Mouse (Mus musculus) limb, embryonic 11.5 days (tissue): ENCODE measurements around the gene Gapvd1. TPM values are rescaled to one million over a fixed set of nuclear protein-coding genes. Genes with fewer than 3 reads are reported as not detected.
A peak's percentile ranks its signal among the peaks of the same experiment; 100 is the strongest.
"Not testable (repeated sequence)": the region's sequence is repeated elsewhere in the genome, so short reads cannot be mapped to it uniquely, and the experiment has no call there.

Source experiments
- ATAC-seq: fragments of 200-750 bp; cut with Nextera tagmentation; 2 replicates; pipeline ENCODE4 v1.8.0; 2017; ENCODE audit warnings: low read depth; ENCODE audit not compliant: insufficient number of reproducible peaks, low FRiP score, low TSS enrichment
- DNase-seq: peaks from one replicate; pipeline ENCODE4 v3.0.0-alpha.2; 2015; ENCODE audit warnings: low spot score
- H3K27ac ChIP-seq: fragments of 300-500 bp; sonication (generic); replicated peaks from 2 replicates; pipeline ENCODE4 v1.5.1; 2014; ENCODE audit warnings: low read depth, mild to moderate bottlenecking, low read length
- H3K27me3 ChIP-seq: fragments of 300-500 bp; sonication (generic); 2 replicates; pipeline ENCODE4 v1.6.1; 2014; ENCODE audit warnings: mild to moderate bottlenecking, low read length, mixed read lengths; ENCODE audit not compliant: control insufficient read depth, insufficient read depth
- H3K36me3 ChIP-seq: fragments of 300-500 bp; sonication (generic); 2 replicates; pipeline ENCODE4 v1.6.1; 2014; ENCODE audit warnings: mild to moderate bottlenecking, low read length, moderate library complexity, mixed read lengths; ENCODE audit not compliant: control insufficient read depth, insufficient read depth
- H3K4me1 ChIP-seq: fragments of 300-500 bp; sonication (generic); 2 replicates; pipeline ENCODE4 v1.6.1; 2014; ENCODE audit warnings: low read length, mixed read lengths; ENCODE audit not compliant: control insufficient read depth, insufficient read depth
- H3K4me2 ChIP-seq: fragments of 300-500 bp; sonication (generic); 2 replicates; pipeline ENCODE4 v1.6.1; 2014; ENCODE audit warnings: low read depth, mild to moderate bottlenecking, moderate library complexity; ENCODE audit not compliant: severe bottlenecking
- H3K4me3 ChIP-seq: fragments of 300-500 bp; sonication (generic); 2 replicates; pipeline ENCODE4 v1.5.1; 2014; ENCODE audit warnings: low read depth, low read length
- H3K9ac ChIP-seq: fragments of 300-500 bp; sonication (generic); 2 replicates; pipeline ENCODE4 v1.6.1; 2014; ENCODE audit warnings: mild to moderate bottlenecking, low read length
- H3K9me3 ChIP-seq: fragments of 300-500 bp; sonication (generic); 2 replicates; pipeline ENCODE4 v1.6.1; 2016; ENCODE audit warnings: low read length; ENCODE audit not compliant: control insufficient read depth
- WGBS: fragments of 180-500 bp; shearing (Covaris S2); extraction: QIAGEN DNeasy Blood & Tissue Kit; methylation state at CpG from one replicate; pipeline ENCODE4 v1.1.7; 2014; 5-methylcytosine and 5-hydroxymethylcytosine counted together
- polyA plus RNA-seq: library from polyadenylated mRNA; unstranded; fragments of >200 nt; fragmentation: Nextera tagmentation; extraction: Ambion mirVana; gene quantifications from 2 replicates; pipeline ENCODE4 v1.2.1, GENCODE M21; 2014

The Gapvd1 gene
- 93.2 and 102 TPM in 2 replicates for polyA plus RNA-seq

DNA sequence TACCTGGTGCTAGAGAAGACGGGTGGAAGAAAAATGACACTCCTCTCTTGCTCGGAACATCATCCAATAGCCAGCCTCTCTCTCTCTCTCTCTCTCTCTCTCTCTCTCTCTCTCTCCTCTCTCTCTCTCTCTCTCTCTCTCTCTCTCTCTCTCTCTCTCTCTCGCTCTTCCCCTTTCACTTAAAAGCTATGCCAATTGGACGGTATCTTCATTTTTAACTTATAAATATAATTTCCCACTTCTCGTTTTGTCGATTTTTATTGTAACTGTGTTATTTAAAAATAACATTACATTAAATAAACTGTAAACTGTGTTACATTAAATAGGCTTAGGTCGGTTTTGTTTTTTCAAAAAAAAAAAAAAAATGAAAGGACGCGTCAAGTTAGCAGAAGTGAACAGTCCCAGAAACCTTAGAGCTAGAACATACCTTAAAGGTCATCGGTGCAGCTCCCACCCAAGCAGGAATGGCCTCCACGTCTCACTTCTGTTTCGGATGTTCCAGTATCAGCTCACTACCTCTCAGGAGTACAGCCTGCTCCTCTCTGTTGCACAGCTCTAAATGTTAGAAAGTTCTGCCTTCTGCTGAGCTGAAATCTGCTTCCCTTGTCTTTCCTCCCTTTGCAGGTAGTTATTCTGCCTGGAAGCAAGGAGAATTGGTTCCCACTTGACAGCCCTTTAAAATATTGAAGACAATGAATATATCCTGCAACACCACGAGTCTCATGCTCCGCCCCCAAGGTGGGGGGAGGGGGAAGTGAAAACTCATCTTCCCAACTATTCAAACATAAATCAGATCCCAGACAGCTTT, at the start of gene Gapvd1:
Gene Gapvd1 (minus strand): TSS at position 682 of the 808 bp plus-strand sequence.
- Histone ChIP-seq H3K27ac (peak within 1 kb of the TSS; percentile 88), H3K4me3 (peak within 1 kb of the TSS; percentile 61), H3K27me3 (no peaks in the 10 kb centered on the region), H3K36me3 (no peaks in the 10 kb centered on the region), H3K4me1 (peaks cover 2% of the 10 kb centered on the region; the same call in 1 of the 2 replicates), H3K4me2 (peak within 1 kb of the TSS; percentile 67), H3K9ac (peak within 1 kb of the TSS; percentile 93), H3K9me3 (no peaks in the 10 kb centered on the region)
- ATAC-seq (no peak; the same call in 1 of the 2 replicates), DNase-seq (peak; percentile 52)
- WGBS = 4% methylated on average over 14 of the region's 14 CpGs

DNA sequence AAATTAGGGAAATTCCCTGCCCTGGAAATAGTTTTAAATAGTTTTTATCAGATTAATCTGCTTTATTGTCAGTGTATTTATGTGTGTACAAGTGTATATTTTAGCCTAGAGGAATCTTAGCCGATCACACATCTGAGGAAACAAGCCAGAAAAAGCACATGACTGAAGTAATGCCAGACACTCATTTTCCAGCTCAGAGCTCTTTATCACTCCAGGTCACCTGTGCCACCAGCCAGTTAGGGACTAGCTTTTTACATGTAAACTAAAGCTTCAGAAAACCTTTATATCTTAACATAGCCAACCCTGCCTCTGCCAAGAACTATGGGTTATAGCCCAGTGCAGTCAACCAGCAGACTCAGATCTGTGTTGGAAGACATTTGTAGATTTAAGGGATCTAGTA, 49.8 kb upstream of the Gapvd1 start:
- H3K36me3 ChIP-seq = 0 out of 2 replicates have a peak, but pooled peaks cover 2% of the 10 kb centered on the region
- ATAC-seq = no peak
- H3K4me2 ChIP-seq = no peak overlapping the region
- H3K4me3 ChIP-seq = no peak overlapping the region
- H3K27ac ChIP-seq = no peak overlapping the region
- H3K9me3 ChIP-seq = no peaks in the 10 kb centered on the region
- no peak overlapping the region for H3K9ac ChIP-seq
- no peak for DNase-seq
- WGBS = 89% methylated on average over 1 of the region's 1 CpGs
- no peaks in the 10 kb centered on the region for H3K27me3 ChIP-seq
- no peaks in the 10 kb centered on the region for H3K4me1 ChIP-seq

DNA sequence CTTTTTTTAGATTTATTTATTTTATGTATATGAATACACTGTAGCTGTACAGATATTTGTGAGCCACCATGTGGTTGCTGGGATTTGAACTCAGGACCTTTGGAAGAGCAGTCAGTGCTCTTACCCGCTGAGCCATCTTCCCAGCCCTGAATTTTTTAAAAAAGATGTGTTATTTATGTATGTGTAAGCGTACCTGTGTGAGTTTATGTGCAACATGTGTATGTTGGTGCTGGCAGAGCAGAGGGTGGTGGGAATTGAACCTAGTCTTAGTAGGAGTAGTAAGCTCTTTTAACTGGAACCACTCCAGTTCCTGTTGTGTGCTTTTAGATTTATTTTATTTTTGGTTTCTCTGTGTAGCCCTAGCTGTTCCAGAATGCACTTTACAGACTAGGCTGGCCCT, 49.1 kb upstream of the Gapvd1 start:
- no peaks in the 10 kb centered on the region for H3K9me3 ChIP-seq
- no peak overlapping the region for H3K9ac ChIP-seq
- DNase-seq (no peak), ATAC-seq (no peak)
- H3K4me1 ChIP-seq = no peaks in the 10 kb centered on the region
- no peaks in the 10 kb centered on the region for H3K27me3 ChIP-seq
- H3K27ac ChIP-seq = no peak overlapping the region
- WGBS = 96% methylated on average over 2 of the region's 2 CpGs
- H3K4me2 ChIP-seq = no peak overlapping the region
- no peak overlapping the region for H3K4me3 ChIP-seq
- 0 out of 2 replicates have a peak, but pooled peaks cover 2% of the 10 kb centered on the region for H3K36me3 ChIP-seq

DNA sequence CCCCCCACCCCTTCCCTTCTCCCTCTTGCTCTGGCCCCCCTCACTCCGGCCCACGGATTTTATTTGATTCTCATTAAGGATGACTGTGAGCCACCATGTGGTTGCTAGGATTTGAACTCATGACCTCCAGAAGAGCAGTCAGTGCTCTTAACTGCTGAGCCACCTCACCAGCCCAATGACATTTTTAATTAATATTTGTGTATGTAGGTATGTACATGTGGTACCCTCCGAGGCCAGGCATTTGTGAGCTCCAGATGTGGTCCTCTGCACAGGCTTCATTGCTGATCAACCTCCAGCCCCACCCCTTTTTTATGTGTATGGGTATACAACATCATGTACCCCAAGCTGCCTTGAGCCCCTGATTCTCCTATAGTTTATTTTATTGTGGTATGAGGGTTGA, 48.7 kb upstream of the Gapvd1 start:
- 65% methylated on average over 3 of the region's 3 CpGs for WGBS
- Histone ChIP-seq H3K27ac (no peak overlapping the region), H3K36me3 (0 out of 2 replicates have a peak, but pooled peaks cover 2% of the 10 kb centered on the region), H3K9me3 (no peaks in the 10 kb centered on the region), H3K4me2 (peak overlapping the region; percentile 17; the same call in 1 of the 2 replicates), H3K4me1 (no peaks in the 10 kb centered on the region), H3K9ac (no peak overlapping the region), H3K4me3 (no peak overlapping the region), H3K27me3 (no peaks in the 10 kb centered on the region)
- no peak for ATAC-seq
- DNase-seq = no peak

DNA sequence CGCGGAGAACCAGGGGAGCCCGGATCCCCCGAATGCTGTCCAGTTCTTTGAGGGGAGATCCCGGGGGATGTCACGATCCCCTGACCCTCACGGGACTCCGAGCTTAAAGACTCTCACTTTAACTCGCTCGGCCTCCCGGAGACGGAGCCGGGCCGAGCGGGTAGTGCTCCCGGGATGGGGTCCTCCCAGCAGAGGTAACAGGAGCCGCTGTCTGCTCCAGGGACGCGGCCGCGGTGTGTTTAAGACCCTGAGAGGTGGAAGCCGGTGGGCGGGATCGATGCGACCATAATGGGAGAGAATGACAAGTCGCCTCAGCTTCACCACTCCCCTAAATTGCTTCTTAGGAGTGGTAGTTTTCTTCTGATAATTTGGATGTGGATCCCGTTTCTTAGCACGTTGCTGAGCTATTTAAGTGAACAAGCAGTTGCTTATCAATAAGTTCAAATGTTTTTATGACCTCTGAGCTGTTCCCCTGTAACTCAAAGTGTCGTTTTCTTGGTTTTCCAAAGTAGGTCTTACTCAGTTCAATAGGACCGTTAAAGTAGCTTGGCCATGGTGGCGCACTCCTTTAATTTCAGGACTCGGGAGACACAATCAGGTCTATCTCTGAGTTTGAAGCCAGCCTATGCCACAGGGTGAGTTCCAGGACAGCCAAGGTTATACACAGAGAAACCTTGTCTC, 47.7 kb upstream of the Gapvd1 start:
- Histone ChIP-seq H3K4me2 (peak overlapping the region; percentile 76), H3K9ac (peak overlapping the region; percentile 74), H3K27ac (peak overlapping the region; percentile 70; the same call in 1 of the 2 replicates), H3K4me3 (peak overlapping the region; percentile 69)
- not testable (repeated sequence) for H3K27me3 ChIP-seq, H3K9me3 ChIP-seq, H3K4me1 ChIP-seq, H3K36me3 ChIP-seq
- DNase-seq (peak; percentile 36), ATAC-seq (peak; percentile 56)
- WGBS = under 1% methylated on average over 32 of the region's 32 CpGs

DNA sequence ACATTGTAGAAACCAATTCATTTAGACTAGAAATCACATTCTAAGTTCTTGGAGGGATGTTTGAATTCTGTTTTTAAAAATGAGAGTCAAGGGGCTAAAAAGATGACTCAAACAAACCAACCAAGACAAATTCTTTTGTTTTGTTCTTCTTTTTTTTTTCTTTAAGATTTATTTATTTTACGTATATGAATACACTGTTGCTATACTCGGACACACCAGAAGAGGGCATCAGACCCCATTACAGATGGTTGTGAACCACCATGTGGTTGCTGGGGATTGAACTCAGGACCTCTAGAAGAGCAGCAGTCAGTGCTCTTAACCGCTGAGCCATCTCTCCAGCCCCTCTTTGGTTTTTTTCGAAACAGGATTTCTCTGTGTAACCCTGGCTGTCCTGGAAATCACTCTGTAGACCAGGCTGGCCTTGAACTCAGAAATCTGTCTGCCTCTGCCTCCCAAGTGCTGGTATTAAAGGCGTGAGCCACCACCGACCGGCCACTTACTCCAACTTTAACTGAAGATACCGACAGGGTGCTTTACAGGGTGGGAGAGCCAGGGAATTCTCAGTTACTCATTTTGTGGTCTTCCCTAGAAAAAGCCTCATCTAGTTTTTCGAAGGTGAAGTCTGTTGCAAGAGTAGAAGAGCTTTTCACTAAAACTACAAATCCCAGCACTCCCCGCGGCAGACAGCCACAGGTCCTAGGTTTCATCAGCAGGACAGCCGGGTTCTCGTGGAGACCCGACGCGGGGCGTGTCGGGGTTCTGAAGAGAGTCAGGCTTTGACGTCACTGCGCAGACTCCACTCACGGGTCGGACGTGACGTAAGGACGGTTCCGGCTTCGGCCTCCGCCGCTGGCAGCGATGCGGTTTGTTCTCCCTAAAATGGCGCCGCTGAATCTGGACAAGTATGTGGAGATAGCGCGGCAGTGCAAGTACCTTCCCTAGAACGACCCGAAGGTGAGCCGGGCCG, 46.8 kb upstream of the Gapvd1 start:
- 5% methylated on average over 39 of the region's 39 CpGs for WGBS
- H3K9ac ChIP-seq = peak overlapping the region; percentile 74
- H3K27me3 ChIP-seq = no peaks in the 10 kb centered on the region
- no peak overlapping the region for H3K4me2 ChIP-seq
- 0 out of 2 replicates have a peak, but pooled peaks cover 2% of the 10 kb centered on the region for H3K36me3 ChIP-seq
- H3K9me3 ChIP-seq = no peaks in the 10 kb centered on the region
- no peaks in the 10 kb centered on the region for H3K4me1 ChIP-seq
- peak overlapping the region; percentile 70; the same call in 1 of the 2 replicates for H3K27ac ChIP-seq
- peak; percentile 94 for ATAC-seq
- peak; percentile 98 for DNase-seq
- peak overlapping the region; percentile 69 for H3K4me3 ChIP-seq

DNA sequence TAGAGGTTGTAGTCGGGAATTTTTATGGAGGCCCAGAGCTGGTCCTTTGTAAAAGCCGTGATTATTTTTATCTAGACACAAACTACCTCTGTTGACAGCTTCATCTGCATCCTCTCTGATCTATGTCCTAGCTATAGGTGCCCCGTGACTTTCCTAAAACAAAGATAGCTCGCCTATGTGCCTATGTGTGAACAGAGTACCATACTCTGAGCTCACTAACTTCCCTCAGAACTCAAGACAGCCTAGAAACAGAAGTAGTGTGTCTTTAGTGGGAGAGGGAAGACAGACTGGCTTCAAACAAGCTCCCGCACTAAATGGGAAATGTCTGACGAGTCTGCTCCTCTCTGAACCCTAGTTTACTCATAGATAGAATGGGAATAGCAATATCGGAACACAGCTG, 45.3 kb upstream of the Gapvd1 start:
- no peaks in the 10 kb centered on the region for H3K4me1 ChIP-seq
- no peaks in the 10 kb centered on the region for H3K27me3 ChIP-seq
- DNase-seq (no peak), ATAC-seq (no peak)
- no peak overlapping the region; the same call in 1 of the 2 replicates for H3K27ac ChIP-seq
- H3K9ac ChIP-seq = no peak overlapping the region
- H3K4me3 ChIP-seq = no peak overlapping the region
- H3K4me2 ChIP-seq = no peak overlapping the region
- H3K36me3 ChIP-seq = 0 out of 2 replicates have a peak, but pooled peaks cover 2% of the 10 kb centered on the region
- WGBS = 76% methylated on average over 7 of the region's 7 CpGs
- no peaks in the 10 kb centered on the region for H3K9me3 ChIP-seq
